Comparison of ENCODE assay signal across 8 mouse cellular contexts in the genomic region with DNA sequence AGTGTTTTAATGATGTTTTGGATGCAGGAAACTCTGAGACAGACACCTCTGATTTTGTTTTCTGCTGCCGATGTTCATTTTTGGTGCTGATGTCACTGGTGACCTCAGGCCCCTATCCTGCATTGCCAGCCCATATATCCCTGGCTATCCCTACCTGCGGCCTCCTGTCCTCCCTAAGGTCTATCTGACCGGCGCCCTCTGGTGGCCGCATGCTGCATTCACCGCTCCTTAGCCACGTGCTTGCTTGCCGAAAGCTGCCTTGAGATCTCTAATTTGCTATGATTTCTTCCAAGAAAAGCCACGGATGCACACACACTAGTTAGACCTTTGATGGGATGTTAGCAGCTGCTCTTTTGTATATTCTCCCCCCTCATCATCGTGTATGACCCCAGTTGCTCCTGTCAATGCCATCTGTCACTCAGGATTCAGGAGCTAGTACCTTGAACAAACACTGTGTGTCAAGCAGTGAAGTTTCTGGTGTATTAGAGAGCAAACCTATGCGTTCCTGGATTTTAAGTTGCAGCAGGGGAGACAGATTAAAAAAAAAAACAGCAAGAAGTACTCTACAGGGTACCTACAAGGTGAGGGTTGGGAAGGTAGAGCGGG.
DNase-seq lines count a peak whose midpoint lies in the region; ATAC-seq and TF ChIP-seq lines count a peak whose summit lies in the region.

No protein-coding gene starts in this region.

- H3K4me2 ChIP-seq in hindbrain, embryonic 12.5 days (replicated peaks), result no peak overlapping the region
- H3K4me2 ChIP-seq in lung, postnatal 0 days (replicated peaks; ENCODE audit: low read depth, low read length), result no peak overlapping the region

- no peaks in the 10 kb centered on the region for H3K27me3 ChIP-seq in cerebellum, adult 2 months (ENCODE audit: control insufficient read depth, insufficient read depth, low read length)
- H3K27me3 ChIP-seq in hindbrain, embryonic 12.5 days, result no peaks in the 10 kb centered on the region
- no peaks in the 10 kb centered on the region for H3K27me3 ChIP-seq in lung, postnatal 0 days (replicated peaks; ENCODE audit: insufficient read depth, low read length)

- no peak overlapping the region for H3K27ac ChIP-seq in cerebellum, adult 2 months (ENCODE audit: insufficient read depth, low read length)
- H3K27ac ChIP-seq in hindbrain, embryonic 12.5 days, result no peak overlapping the region
- H3K27ac ChIP-seq in lung, postnatal 0 days (ENCODE audit: low read length), result no peak overlapping the region

- TF ChIP-seq EP300 in lung, postnatal 0 days (IDR thresholded peaks at IDR 0.05), result no peak

- H3K4me1 ChIP-seq in cerebellum, adult 2 months (ENCODE audit: control insufficient read depth, insufficient read depth, low read length), result no peaks in the 10 kb centered on the region
- H3K4me1 ChIP-seq in hindbrain, embryonic 12.5 days, result no peaks in the 10 kb centered on the region
- H3K4me1 ChIP-seq in lung, postnatal 0 days (ENCODE audit: insufficient read depth, low read depth, low read length), result no peaks in the 10 kb centered on the region

- no peak overlapping the region for H3K4me3 ChIP-seq in cerebellum, adult 2 months (replicated peaks; ENCODE audit: insufficient read depth, low read depth, low read length)
- no peak overlapping the region for H3K4me3 ChIP-seq in hindbrain, embryonic 12.5 days
- H3K4me3 ChIP-seq in lung, postnatal 0 days (ENCODE audit: low read depth, low read length), result no peak overlapping the region

- no peak for TF ChIP-seq POLR2A in cerebellum, adult 2 months (IDR thresholded peaks at IDR 0.05; ENCODE audit: borderline replicate concordance, insufficient read depth, low read length)

- no peaks in the 10 kb centered on the region for H3K9me3 ChIP-seq in hindbrain, embryonic 12.5 days (replicated peaks)
- no peaks in the 10 kb centered on the region for H3K9me3 ChIP-seq in lung, postnatal 0 days (ENCODE audit: low read length)

- 16% methylated on average over 12 of the region's 12 CpGs for WGBS in cerebellum, adult 2 months
- WGBS in hindbrain, embryonic 12.5 days, result 14% methylated on average over 12 of the region's 12 CpGs
- 16% methylated on average over 12 of the region's 12 CpGs for WGBS in lung, postnatal 0 days

- peak; percentile 85 for TF ChIP-seq CTCF in cerebellum, adult 2 months (IDR thresholded peaks at IDR 0.05; ENCODE audit: borderline replicate concordance, insufficient read depth, low read depth, low read length)
- TF ChIP-seq CTCF in lung, postnatal 0 days (IDR thresholded peaks at IDR 0.05), result peak; percentile 98

- H3K36me3 ChIP-seq in hindbrain, embryonic 12.5 days, result no peaks in the 10 kb centered on the region
- no peaks in the 10 kb centered on the region for H3K36me3 ChIP-seq in lung, postnatal 0 days (ENCODE audit: insufficient read depth, low read length)

- ATAC-seq in hindbrain, embryonic 12.5 days (ENCODE audit: low FRiP score), result peak; percentile 58; the same call in 1 of the 2 replicates
- ATAC-seq in lung, postnatal 0 days, result peak; percentile 70

- peak; percentile 80 for DNase-seq in MN1 (ENCODE audit: low spot score)
- DNase-seq in cerebellum, adult 2 months, result peak; percentile 68 to 78
- DNase-seq in frontal cortex, postnatal 14 days (ENCODE audit: low spot score in 2 of 2), result peak; percentile 44 to 74
- DNase-seq in layer of hippocampus, adult 9-10 months (ENCODE audit: low spot score), result peak; percentile 59
- peak; percentile 68 for DNase-seq in lung, postnatal 0 days (ENCODE audit: low spot score)
- peak; percentile 69 for DNase-seq in ovary, postnatal 14 days (ENCODE audit: low spot score)
- DNase-seq in thymus, postnatal 14 days, result peak; percentile 70

- H3K9ac ChIP-seq in hindbrain, embryonic 12.5 days, result no peak overlapping the region
- no peak overlapping the region for H3K9ac ChIP-seq in lung, postnatal 0 days (replicated peaks; ENCODE audit: low read depth)
